Mouse (Mus musculus) kidney, embryonic 16.5 days (tissue): ENCODE measurements around the gene Ccdc114. TPM values are rescaled to one million over a fixed set of nuclear protein-coding genes. Genes with fewer than 3 reads are reported as not detected.

Experiments used
- ATAC-seq: fragments of 200-750 bp; cut with Nextera tagmentation; 2 replicates; pipeline ENCODE4 v1.8.0; 2017; ENCODE audit warnings: moderate TSS enrichment; ENCODE audit not compliant: low FRiP score, low TSS enrichment
- H3K27ac ChIP-seq: fragments of 300-500 bp; sonication (generic); 2 replicates; pipeline ENCODE4 v1.5.1; 2014; ENCODE audit warnings: low read length
- H3K27me3 ChIP-seq: fragments of 300-500 bp; sonication (generic); 2 replicates; pipeline ENCODE4 v1.6.1; 2014; ENCODE audit warnings: low read length, control low read depth, mixed read lengths; ENCODE audit not compliant: insufficient read depth
- H3K36me3 ChIP-seq: fragments of 300-500 bp; sonication (generic); 2 replicates; pipeline ENCODE4 v1.6.1; 2014; ENCODE audit warnings: low read length, control low read depth, mixed read lengths; ENCODE audit not compliant: insufficient read depth
- H3K4me1 ChIP-seq: fragments of 300-500 bp; sonication (generic); 2 replicates; pipeline ENCODE4 v1.6.1; 2014; ENCODE audit warnings: low read length, control low read depth, mixed read lengths; ENCODE audit not compliant: insufficient read depth
- H3K4me2 ChIP-seq: fragments of 300-500 bp; sonication (generic); replicated peaks from 2 replicates; pipeline ENCODE4 v1.6.1; 2014; ENCODE audit warnings: low read depth, low read length
- H3K4me3 ChIP-seq: fragments of 300-500 bp; sonication (generic); 2 replicates; pipeline ENCODE4 v1.5.1; 2014; ENCODE audit warnings: mild to moderate bottlenecking, low read length
- H3K9ac ChIP-seq: fragments of 300-500 bp; sonication (generic); replicated peaks from 2 replicates; pipeline ENCODE4 v1.6.1; 2014; ENCODE audit warnings: low read length
- H3K9me3 ChIP-seq: fragments of 300-500 bp; sonication (generic); 2 replicates; pipeline ENCODE4 v1.6.1; 2016; ENCODE audit warnings: low read length, control low read depth
- WGBS: fragments of 180-500 bp; shearing (Covaris S2); extraction: QIAGEN DNeasy Blood & Tissue Kit; methylation state at CpG from one replicate; pipeline ENCODE4 v1.1.7; 2014; 5-methylcytosine and 5-hydroxymethylcytosine counted together
- polyA plus RNA-seq: library from polyadenylated mRNA; unstranded; fragments of >200 nt; fragmentation: Nextera tagmentation; extraction: Ambion mirVana; gene quantifications from 2 replicates; pipeline ENCODE4 v1.2.1, GENCODE M21; 2015

The Ccdc114 gene
- polyA plus RNA-seq, 1 experiment from 2014 or later, result 11.7 TPM

DNA sequence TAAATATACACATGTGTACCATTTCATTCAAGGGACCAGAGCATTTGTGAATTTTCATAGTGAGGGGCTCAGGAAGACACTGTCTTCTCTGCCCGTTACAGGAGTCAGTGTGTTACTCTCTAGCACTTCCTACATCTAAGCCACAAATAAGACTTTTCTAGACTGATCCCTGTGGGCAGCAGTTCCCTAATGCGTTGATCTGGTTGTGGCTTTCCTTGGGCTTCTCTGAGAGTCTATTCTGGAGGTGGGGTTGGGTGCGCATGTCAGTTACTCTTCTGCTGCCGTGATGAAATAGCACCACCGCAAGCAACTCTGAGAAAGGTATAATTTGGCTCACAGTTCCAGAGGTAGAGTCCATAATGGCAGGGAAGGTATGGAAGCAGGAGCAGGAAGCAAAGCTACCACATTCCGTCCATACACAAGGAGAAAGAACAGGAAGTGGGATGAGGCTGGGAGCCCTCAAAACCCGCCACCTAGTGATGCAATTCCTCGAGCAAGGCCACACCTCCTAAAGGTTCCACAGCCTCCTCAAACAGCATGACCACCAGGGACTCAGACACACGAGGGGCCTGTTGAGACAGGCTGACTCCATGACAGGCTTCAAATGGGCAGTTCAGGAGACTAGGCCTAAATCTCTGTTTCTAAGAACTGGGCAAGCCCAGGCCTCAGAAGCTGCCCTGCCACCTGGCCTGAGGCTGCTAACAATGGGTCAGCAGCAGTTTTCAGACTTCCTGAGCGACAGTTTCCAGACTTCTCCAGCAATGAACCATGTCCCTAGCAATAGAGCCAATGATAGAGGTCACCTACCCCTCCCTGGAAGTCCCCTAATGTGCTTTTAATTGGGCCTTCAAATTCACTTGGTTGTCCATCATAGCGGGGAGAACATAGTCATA lies 48.2 kb downstream of the Ccdc114 start:
- H3K4me3 ChIP-seq, result no peak overlapping the region
- H3K27ac ChIP-seq, result no peak overlapping the region
- no peaks in the 10 kb centered on the region for H3K9me3 ChIP-seq
- H3K27me3 ChIP-seq, result no peaks in the 10 kb centered on the region
- ATAC-seq, result no peak
- H3K36me3 ChIP-seq, result no peaks in the 10 kb centered on the region
- 79% methylated on average over 11 of the region's 11 CpGs for WGBS
- H3K4me1 ChIP-seq, result no peaks in the 10 kb centered on the region
- no peak overlapping the region for H3K9ac ChIP-seq
- H3K4me2 ChIP-seq, result no peak overlapping the region

DNA sequence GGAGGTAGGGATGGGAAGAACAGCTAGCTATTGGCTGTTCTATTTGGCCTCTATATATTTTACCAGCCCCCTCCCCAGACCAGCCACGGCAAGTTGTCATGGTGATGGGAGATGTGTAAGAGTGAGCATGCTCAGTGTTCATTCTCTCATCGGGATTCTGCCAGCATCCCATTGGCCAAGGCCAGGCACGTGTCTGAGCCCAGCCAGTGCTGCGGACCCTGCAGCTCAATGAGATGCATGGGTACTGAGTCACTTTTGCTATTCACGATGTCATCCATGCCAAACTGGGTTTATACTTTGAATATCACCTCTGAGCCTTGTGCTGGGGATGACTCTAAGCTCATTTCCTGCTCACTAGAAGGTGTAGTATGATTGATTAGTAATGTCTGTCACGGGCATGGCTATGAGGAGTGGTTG lies 49.4 kb downstream of the Ccdc114 start:
- 84% methylated on average over 6 of the region's 6 CpGs for WGBS
- no peak for ATAC-seq
- H3K36me3 ChIP-seq, result no peaks in the 10 kb centered on the region
- H3K9ac ChIP-seq, result no peak overlapping the region
- no peaks in the 10 kb centered on the region for H3K4me1 ChIP-seq
- H3K4me2 ChIP-seq, result no peak overlapping the region
- H3K4me3 ChIP-seq, result no peak overlapping the region
- no peaks in the 10 kb centered on the region for H3K9me3 ChIP-seq
- H3K27me3 ChIP-seq, result no peaks in the 10 kb centered on the region
- no peak overlapping the region for H3K27ac ChIP-seq

DNA sequence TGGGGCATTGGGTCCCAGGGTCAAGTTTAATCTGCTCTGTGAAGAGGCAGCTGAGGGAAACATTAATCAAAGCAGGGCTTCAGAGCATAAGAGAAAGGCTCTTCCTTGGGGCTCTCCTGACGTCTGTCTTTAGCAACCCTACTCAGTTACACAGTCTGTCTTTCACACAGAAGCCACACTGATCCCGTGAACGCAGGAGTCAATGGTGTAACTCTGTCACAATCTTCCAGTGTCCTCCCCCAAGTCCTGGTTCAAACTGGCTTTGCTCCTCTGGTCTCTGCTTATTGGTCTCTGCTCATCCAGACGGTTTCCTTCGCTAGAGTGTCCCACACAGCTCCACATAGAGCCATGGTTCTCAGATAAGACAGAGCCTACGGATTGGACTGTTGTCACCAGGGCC lies 50.2 kb downstream of the Ccdc114 start:
- H3K4me1 ChIP-seq, result no peaks in the 10 kb centered on the region
- H3K36me3 ChIP-seq, result no peaks in the 10 kb centered on the region
- no peak overlapping the region for H3K27ac ChIP-seq
- no peaks in the 10 kb centered on the region for H3K27me3 ChIP-seq
- no peak overlapping the region for H3K9ac ChIP-seq
- ATAC-seq, result peak; percentile 15; the same call in 1 of the 2 replicates
- no peak overlapping the region for H3K4me3 ChIP-seq
- no peak overlapping the region for H3K4me2 ChIP-seq
- H3K9me3 ChIP-seq, result no peaks in the 10 kb centered on the region
- WGBS, result 40% methylated on average over 6 of the region's 6 CpGs

DNA sequence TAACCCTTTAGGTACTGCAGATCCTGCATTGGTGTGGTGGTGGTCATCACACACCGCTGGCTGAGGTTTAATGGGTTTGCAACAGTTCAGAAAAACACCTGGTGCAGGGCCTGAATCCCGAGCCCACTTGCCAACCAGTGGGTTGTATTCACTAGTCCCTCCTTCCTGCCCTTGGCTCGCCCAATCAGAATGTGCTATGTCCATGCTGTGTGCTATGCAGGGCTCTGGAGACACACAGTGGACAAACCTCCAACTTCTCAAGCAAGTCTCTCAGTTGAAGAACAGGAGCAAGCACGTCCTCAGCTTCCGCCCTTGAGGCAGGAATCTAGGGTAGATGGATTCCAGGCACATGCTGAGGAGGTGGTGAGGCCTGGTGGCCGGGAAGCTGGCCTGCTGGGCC lies 50.6 kb downstream of the Ccdc114 start:
- H3K27me3 ChIP-seq, result no peaks in the 10 kb centered on the region
- WGBS, result 70% methylated on average over 6 of the region's 6 CpGs
- H3K9me3 ChIP-seq, result no peaks in the 10 kb centered on the region
- 0 out of 2 replicates have a peak, but pooled peaks have one; percentile 54 for ATAC-seq
- no peak overlapping the region for H3K9ac ChIP-seq
- H3K4me1 ChIP-seq, result no peaks in the 10 kb centered on the region
- H3K36me3 ChIP-seq, result no peaks in the 10 kb centered on the region
- no peak overlapping the region for H3K4me2 ChIP-seq
- H3K27ac ChIP-seq, result no peak overlapping the region
- no peak overlapping the region for H3K4me3 ChIP-seq

DNA sequence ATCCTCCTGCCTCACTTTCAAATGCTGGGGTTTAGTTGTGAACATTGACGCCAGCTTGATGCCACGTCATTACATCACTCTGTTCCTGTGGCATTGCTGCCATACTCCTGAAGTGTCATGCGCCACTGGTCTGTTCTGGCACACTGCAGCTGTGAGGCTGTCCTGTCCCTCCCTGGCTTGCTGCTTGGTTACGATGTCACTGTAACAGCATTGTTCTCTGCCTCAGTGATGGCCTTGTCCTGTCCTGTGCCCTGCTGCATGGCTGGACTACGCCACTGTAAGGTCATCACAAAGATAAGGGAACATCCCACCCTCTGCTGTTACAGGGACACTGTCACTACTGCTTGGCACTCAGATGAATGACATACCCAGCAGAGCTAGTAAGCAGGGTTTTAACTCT lies 57.7 kb downstream of the Ccdc114 start:
- ATAC-seq, result no peak

DNA sequence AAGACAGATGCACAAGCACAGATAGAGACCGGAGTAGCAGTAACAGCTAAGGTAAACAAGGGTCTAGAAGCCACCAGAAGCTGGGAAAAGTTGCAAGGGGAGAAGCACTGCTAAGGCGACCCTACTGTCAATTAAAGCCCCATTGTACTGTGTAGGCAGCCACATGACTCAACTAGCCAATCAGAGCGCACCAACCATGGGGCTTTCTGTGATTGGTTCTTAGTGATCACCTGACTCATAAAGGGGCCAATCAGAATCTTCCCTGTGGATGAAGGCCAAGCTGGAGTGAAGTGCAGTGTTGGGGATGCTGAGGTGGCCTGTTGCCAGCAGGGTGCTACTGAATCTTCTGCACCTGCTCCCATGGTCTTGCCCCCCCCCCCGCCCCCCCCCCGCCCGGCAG lies 63.0 kb downstream of the Ccdc114 start:
- H3K27me3 ChIP-seq, result no peaks in the 10 kb centered on the region
- H3K9me3 ChIP-seq, result no peaks in the 10 kb centered on the region
- 86% methylated on average over 5 of the region's 6 CpGs for WGBS
- H3K4me1 ChIP-seq, result no peaks in the 10 kb centered on the region
- H3K4me3 ChIP-seq, result no peak overlapping the region
- no peak overlapping the region for H3K4me2 ChIP-seq
- H3K9ac ChIP-seq, result no peak overlapping the region
- no peak for ATAC-seq
- no peak overlapping the region for H3K27ac ChIP-seq
- no peaks in the 10 kb centered on the region for H3K36me3 ChIP-seq

More for the DNA sequence above, 57.7 kb downstream of the Ccdc114 start:
- Histone ChIP-seq H3K9ac (no peak overlapping the region), H3K36me3 (no peaks in the 10 kb centered on the region), H3K4me3 (no peak overlapping the region), H3K4me2 (no peak overlapping the region), H3K9me3 (no peaks in the 10 kb centered on the region), H3K4me1 (no peaks in the 10 kb centered on the region), H3K27me3 (no peaks in the 10 kb centered on the region), H3K27ac (no peak overlapping the region)
- 80% methylated on average over 5 of the region's 5 CpGs for WGBS

DNA sequence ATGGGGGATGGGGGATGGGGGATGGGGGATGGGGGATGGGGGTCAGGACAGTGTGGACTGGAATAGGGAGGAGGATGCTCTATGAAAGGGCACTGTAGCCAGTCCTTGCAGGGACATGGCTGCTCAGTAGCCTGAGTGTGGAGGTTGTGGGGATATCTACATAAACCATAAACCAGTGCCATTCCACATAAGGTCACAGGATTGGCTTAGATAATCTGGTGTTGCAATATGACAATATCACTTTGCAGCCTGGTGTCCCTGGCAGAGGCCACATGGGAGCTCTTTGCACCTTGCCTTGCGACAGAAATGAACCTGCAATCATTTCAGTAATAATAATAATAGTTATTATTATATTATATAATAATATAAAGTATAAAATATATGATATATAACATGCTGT lies 64.5 kb downstream of the Ccdc114 start:
- H3K4me3 ChIP-seq, result no peak overlapping the region
- no peak overlapping the region for H3K9ac ChIP-seq
- no peak for ATAC-seq
- no peak overlapping the region for H3K27ac ChIP-seq
- H3K36me3 ChIP-seq, result no peaks in the 10 kb centered on the region
- H3K4me2 ChIP-seq, result no peak overlapping the region
- no peaks in the 10 kb centered on the region for H3K4me1 ChIP-seq
- no peaks in the 10 kb centered on the region for H3K27me3 ChIP-seq
- no peaks in the 10 kb centered on the region for H3K9me3 ChIP-seq
- 91% methylated on average over 1 of the region's 1 CpGs for WGBS

DNA sequence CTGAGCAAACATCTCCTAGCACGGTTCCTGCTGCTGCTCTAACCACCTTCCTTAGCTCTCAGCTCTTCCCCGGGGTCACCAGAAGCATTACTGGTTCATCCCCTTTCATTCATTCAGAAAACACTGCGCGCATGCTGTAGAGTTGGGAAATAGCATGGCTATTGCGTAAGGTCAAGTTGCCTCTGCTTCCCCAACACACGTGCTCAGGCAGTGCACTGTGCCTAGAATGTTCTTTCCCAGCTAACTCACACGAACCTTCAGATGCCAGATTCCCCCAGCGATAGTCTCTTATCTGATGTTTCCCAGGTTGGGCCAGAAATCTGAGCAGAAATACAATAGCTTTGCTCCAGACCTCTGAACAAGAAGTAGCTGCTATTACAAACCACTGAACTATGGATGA lies 68.6 kb downstream of the Ccdc114 start:
- Histone ChIP-seq H3K36me3 (no peaks in the 10 kb centered on the region), H3K9me3 (no peaks in the 10 kb centered on the region), H3K27ac (no peak overlapping the region), H3K9ac (no peak overlapping the region), H3K27me3 (no peaks in the 10 kb centered on the region), H3K4me3 (no peak overlapping the region), H3K4me2 (no peak overlapping the region), H3K4me1 (no peaks in the 10 kb centered on the region)
- no peak for ATAC-seq
- WGBS, result 85% methylated on average over 8 of the region's 8 CpGs
